Mouse (Mus musculus): Measurements from ENCODE around the gene Farsa.

GRCm38 (mm10) chr8:84813830-84814229 lies 43.0 kb upstream of the Farsa start:
- TF ChIP-seq POLR2A (IDR thresholded peaks at IDR 0.05; ENCODE audit: borderline replicate concordance, extremely low read depth, insufficient read depth, insufficient read length, poor library complexity, severe bottlenecking) = no peak
- no peak for TF ChIP-seq CTCF (IDR thresholded peaks at IDR 0.05; ENCODE audit: borderline replicate concordance, extremely low read depth, insufficient read depth, insufficient read length)
